Mouse (Mus musculus): Measurements from ENCODE around the gene Grik4.

GRCm38 (mm10) chr9:42578511-42578910 is 365.8 kb downstream of the Grik4 start:
- no peak for TF ChIP-seq POLR2A (IDR thresholded peaks at IDR 0.05; ENCODE audit: insufficient read depth, low read depth, low read length)
- TF ChIP-seq CTCF (IDR thresholded peaks at IDR 0.05; ENCODE audit: insufficient read depth, low read depth, low read length) = no peak

Data from olfactory bulb, adult 2 months (tissue).